Mouse (Mus musculus): ENCODE measurements at regions not wholly inside any gene's neighbourhood (a gene's known extent, or its start where the extent isn't known, plus 50 kb on each side); places are given as distances from the start of the nearest gene placed in this dataset.

GRCm38 (mm10) chr17:66244183-66244582, 120.9 kb downstream of the Ddx11 start:
- TF ChIP-seq CTCF (IDR thresholded peaks at IDR 0.05; ENCODE audit: insufficient read depth, low read length) (no peak), POLR2A (IDR thresholded peaks at IDR 0.05; ENCODE audit: borderline replicate concordance, extremely low read depth, low read depth, low read length) (no peak)
